Mouse (Mus musculus) cerebellum, adult 2 months (tissue): Measurements from ENCODE around the gene Gnas. TPM values are rescaled to one million over a fixed set of nuclear protein-coding genes. Genes with fewer than 3 reads are reported as not detected.

Experiments used
- DNase-seq, 2 experiments: peaks; one replicate each; pipeline ENCODE4 v3.0.0; 2021
- H3K27ac ChIP-seq: fragments of 200-500 bp; 2 replicates; pipeline ENCODE4 v1.5.1; 2012; ENCODE audit warnings: low read length, control low read depth, inconsistent platforms; ENCODE audit not compliant: insufficient read depth
- H3K27me3 ChIP-seq: fragments of 200-500 bp; 2 replicates; pipeline ENCODE4 v1.6.1; 2012; ENCODE audit warnings: inconsistent platforms, mild to moderate bottlenecking, low read length, moderate library complexity; ENCODE audit not compliant: control insufficient read depth, insufficient read depth
- H3K4me1 ChIP-seq: fragments of 200-500 bp; 2 replicates; pipeline ENCODE4 v1.6.1; 2011; ENCODE audit warnings: low read length; ENCODE audit not compliant: control insufficient read depth, insufficient read depth
- H3K4me3 ChIP-seq: fragments of 200-500 bp; replicated peaks from 2 replicates; pipeline ENCODE3; 2011; ENCODE audit warnings: mild to moderate bottlenecking, low read depth, low read length, control low read depth; ENCODE audit not compliant: insufficient read depth
- CTCF ChIP-seq: fragments of 200-500 bp; IDR thresholded peaks from 2 replicates; pipeline ENCODE4 v1.5.1; 2011; ENCODE audit warnings: low read depth, mild to moderate bottlenecking, control low read depth, low read length, moderate library complexity, borderline replicate concordance; ENCODE audit not compliant: insufficient read depth
- POLR2A ChIP-seq: fragments of 200-500 bp; IDR thresholded peaks from 2 replicates; pipeline ENCODE4 v1.6.1; 2011; ENCODE audit warnings: low read length, control low read depth, borderline replicate concordance; ENCODE audit not compliant: insufficient read depth
- WGBS: fragments of 180-500 bp; shearing (Covaris S2); methylation state at CpG from one replicate; pipeline ENCODE4 v1.1.7; 2018; 5-methylcytosine and 5-hydroxymethylcytosine counted together
- polyA plus RNA-seq: library from polyadenylated mRNA; depleted of rRNA; stranded (reverse); fragments of >200 nt; gene quantifications from 2 replicates; pipeline ENCODE4 v1.2.3, GENCODE M21; 2012

The Gnas gene
- polyA plus RNA-seq, 1 experiment = 2,923 TPM

GRCm38 (mm10) chr2:174295175-174295899 lies 11.2 kb downstream of the Gnas start:
- peak overlapping the region; percentile 21 for H3K4me3 ChIP-seq
- no peaks in the 10 kb centered on the region for H3K27me3 ChIP-seq
- H3K4me1 ChIP-seq = no peaks in the 10 kb centered on the region
- TF ChIP-seq CTCF = no peak
- TF ChIP-seq POLR2A = no peak
- 51% methylated on average over 36 of the region's 36 CpGs for WGBS
- H3K27ac ChIP-seq = no peak overlapping the region
- peak; percentile 18 to 29 for DNase-seq

- H3K27me3 ChIP-seq = no peaks in the 10 kb centered on the region
- no peak for DNase-seq
- H3K4me1 ChIP-seq = no peaks in the 10 kb centered on the region
- H3K27ac ChIP-seq = no peak overlapping the region
- no peak for TF ChIP-seq CTCF
- H3K4me3 ChIP-seq = no peak overlapping the region
- 50% methylated on average over 29 of the region's 29 CpGs for whole genome bisulfite sequencing
These were observed 11.9 kb downstream of the Gnas start for GRCm38 (mm10) chr2:174295900-174296465.

GRCm38 (mm10) chr2:174297086-174297571 lies 13.0 kb downstream of the Gnas start:
- Histone ChIP-seq H3K27me3 (no peaks in the 10 kb centered on the region), H3K27ac (no peak overlapping the region), H3K4me1 (no peaks in the 10 kb centered on the region), H3K4me3 (no peak overlapping the region)
- TF ChIP-seq CTCF = 0 out of 2 replicates have a peak, but pooled peaks have one; percentile 4
- no peak for TF ChIP-seq POLR2A
- whole genome bisulfite sequencing = 41% methylated on average over 29 of the region's 29 CpGs
- no peak for DNase-seq

- TF ChIP-seq POLR2A (no peak), CTCF (no peak)
- Histone ChIP-seq H3K4me3 (no peak overlapping the region), H3K27me3 (no peaks in the 10 kb centered on the region), H3K4me1 (no peaks in the 10 kb centered on the region), H3K27ac (no peak overlapping the region)
- DNase-seq = no peak
- WGBS = 62% methylated on average over 19 of the region's 19 CpGs
These were observed 13.7 kb downstream of the Gnas start for GRCm38 (mm10) chr2:174297851-174298250.

GRCm38 (mm10) chr2:174298471-174298870 lies 14.4 kb downstream of the Gnas start:
- WGBS = 56% methylated on average over 33 of the region's 33 CpGs
- Histone ChIP-seq H3K27me3 (no peaks in the 10 kb centered on the region), H3K4me1 (no peaks in the 10 kb centered on the region), H3K4me3 (no peak overlapping the region), H3K27ac (no peak overlapping the region)
- no peak for DNase-seq
- TF ChIP-seq CTCF (no peak), POLR2A (no peak)

DNA sequence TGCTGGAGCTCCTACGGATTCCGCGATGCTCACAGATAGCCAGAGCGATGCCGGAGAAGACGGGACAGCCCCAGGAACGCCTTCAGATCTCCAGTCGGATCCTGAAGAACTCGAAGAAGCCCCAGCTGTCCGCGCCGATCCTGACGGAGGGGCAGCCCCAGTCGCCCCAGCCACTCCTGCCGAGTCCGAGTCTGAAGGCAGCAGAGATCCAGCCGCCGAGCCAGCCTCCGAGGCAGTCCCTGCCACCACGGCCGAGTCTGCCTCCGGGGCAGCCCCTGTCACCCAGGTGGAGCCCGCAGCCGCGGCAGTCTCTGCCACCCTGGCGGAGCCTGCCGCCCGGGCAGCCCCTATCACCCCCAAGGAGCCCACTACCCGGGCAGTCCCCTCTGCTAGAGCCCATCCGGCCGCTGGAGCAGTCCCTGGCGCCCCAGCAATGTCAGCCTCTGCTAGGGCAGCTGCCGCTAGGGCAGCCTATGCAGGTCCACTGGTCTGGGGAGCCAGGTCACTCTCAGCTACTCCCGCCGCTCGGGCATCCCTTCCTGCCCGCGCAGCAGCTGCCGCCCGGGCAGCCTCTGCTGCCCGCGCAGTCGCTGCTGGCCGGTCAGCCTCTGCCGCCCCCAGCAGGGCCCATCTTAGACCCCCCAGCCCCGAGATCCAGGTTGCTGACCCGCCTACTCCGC lies 15.1 kb downstream of the Gnas start:
- no peak for DNase-seq
- WGBS = 51% methylated on average over 48 of the region's 48 CpGs
- TF ChIP-seq POLR2A (no peak), CTCF (no peak)
- no peaks in the 10 kb centered on the region for H3K27me3 ChIP-seq
- no peak overlapping the region for H3K4me3 ChIP-seq
- H3K4me1 ChIP-seq = no peaks in the 10 kb centered on the region
- H3K27ac ChIP-seq = no peak overlapping the region

- no peak for DNase-seq
- H3K4me3 ChIP-seq = no peak overlapping the region
- 53% methylated on average over 34 of the region's 34 CpGs for WGBS
These were observed 15.6 kb downstream of the Gnas start for GRCm38 (mm10) chr2:174299771-174300160.

More at GRCm38 (mm10) chr2:174299771-174300160, 15.6 kb downstream of the Gnas start:
- H3K4me1 ChIP-seq = no peaks in the 10 kb centered on the region
- H3K27me3 ChIP-seq = no peaks in the 10 kb centered on the region
- TF ChIP-seq CTCF (no peak), POLR2A (no peak)
- H3K27ac ChIP-seq = no peak overlapping the region
